27 mouse cellular contexts compared by ENCODE assay signal in the genomic region with DNA sequence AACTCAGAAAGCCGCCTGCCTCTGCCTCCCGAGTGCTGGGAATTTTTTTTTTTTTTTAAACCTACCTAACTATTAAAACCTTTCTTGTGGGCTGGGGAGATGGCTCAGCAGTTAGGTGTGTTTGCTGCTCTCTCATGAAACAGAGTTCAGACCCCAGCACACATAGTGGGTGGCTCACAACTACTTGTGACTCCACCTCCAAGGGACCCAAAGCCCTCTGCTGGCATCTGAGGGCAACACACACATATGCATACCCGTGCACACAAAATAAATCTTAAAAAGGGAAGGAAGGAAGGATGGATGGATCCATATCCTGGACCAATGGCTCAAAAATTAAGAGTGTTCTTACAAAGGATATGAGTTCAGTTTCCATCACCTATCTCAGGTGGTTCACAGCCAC. TPM values are rescaled to one million over a fixed set of nuclear protein-coding genes. Genes with fewer than 3 reads are reported as not detected.
A peak's percentile ranks its signal among the peaks of the same experiment; 100 is the strongest.
DNase-seq lines count a peak whose midpoint lies in the region; ATAC-seq and TF ChIP-seq lines count a peak whose summit lies in the region.
"Had no signal": no experiment of that assay in that cellular context is flagged by ENCODE, and none has a peak within 500 bp of the region (broad histone marks: within the 10 kb centered on the region; RNA-seq: fewer than 3 reads in every experiment).

No protein-coding gene starts in this region.

- H3K4me1 ChIP-seq in liver, embryonic 14.5 days (replicated peaks; ENCODE audit: control insufficient read depth in 2 of 2, insufficient read depth in 2 of 2, low read length in 1 of 2): peaks cover 3 to 11% of the 10 kb centered on the region in 2 experiments
- H3K4me1 ChIP-seq in CH12.LX (ENCODE audit: control insufficient read depth in 1 of 2, insufficient read depth in 2 of 2): peaks cover 9 to 58% of the 10 kb centered on the region in 2 experiments

- no peak overlapping the region for H3K4me2 ChIP-seq in liver, embryonic 14.5 days (ENCODE audit: low read depth)
- peak overlapping the region; percentile 89; the same call in 1 of the 2 replicates for H3K4me2 ChIP-seq in CH12.LX (ENCODE audit: insufficient read depth, low read depth, poor library complexity, severe bottlenecking)
- H3K4me2 ChIP-seq: embryonic facial prominence, embryonic 12.5 days; forebrain, embryonic 13.5 days; midbrain, embryonic 11.5 days; neural tube, embryonic 13.5 days; stomach, embryonic 15.5 days had no signal

- no peaks in the 10 kb centered on the region for H3K9me3 ChIP-seq in liver, embryonic 14.5 days (ENCODE audit: control insufficient read depth, low read length)
- H3K9me3 ChIP-seq in CH12.LX (replicated peaks; ENCODE audit: low read length): no peaks in the 10 kb centered on the region
- H3K9me3 ChIP-seq: embryonic facial prominence, embryonic 12.5 days; forebrain, embryonic 13.5 days; G1E; neural tube, embryonic 13.5 days; stomach, embryonic 15.5 days had no signal

- dilution Hi-C loops in CH12.LX (cut with MboI; ENCODE audit: extremely low pct_ligation_motif_present, extremely low pct_unique_long_range_greater_than_20kb, low sequenced_read_pairs): no loop called here

- in situ Hi-C loops in CH12.LX (cut with MboI; ENCODE audit: low pct_ligation_motif_present, low pct_unique_long_range_greater_than_20kb, low sequenced_read_pairs): no loop called here

- no peak for TF ChIP-seq POLR2A in CH12.LX (IDR thresholded peaks at IDR 0.05; ENCODE audit: low read depth, low read length)

- no peak for TF ChIP-seq EP300 in liver, embryonic 14.5 days (IDR thresholded peaks at IDR 0.05; ENCODE audit: low read depth)
- TF ChIP-seq EP300 in CH12.LX (IDR thresholded peaks at IDR 0.05; ENCODE audit: low read length): no peak

- ATAC-seq in CD4-positive, CD25-positive, alpha-beta regulatory T cell, adult 4 months: no peak
- no peak for ATAC-seq in liver, embryonic 14.5 days (ENCODE audit: insufficient read depth)
- ATAC-seq: forebrain, embryonic 13.5 days; hindbrain, embryonic 16.5 days had no signal

- H3K27ac ChIP-seq in liver, embryonic 14.5 days: no peak overlapping the region
- H3K27ac ChIP-seq in CH12.LX (ENCODE audit: insufficient read depth, low read depth): no peak overlapping the region
- H3K27ac ChIP-seq: embryonic facial prominence, embryonic 12.5 days; forebrain, embryonic 13.5 days; macrophage; neural tube, embryonic 13.5 days; stomach, embryonic 15.5 days had no signal

- no peaks in the 10 kb centered on the region for H3K36me3 ChIP-seq in liver, embryonic 14.5 days (replicated peaks; ENCODE audit: control insufficient read depth, insufficient read depth, low read depth)
- peaks cover 13 to 49% of the 10 kb centered on the region in 2 experiments for H3K36me3 ChIP-seq in CH12.LX (replicated peaks in 1 of 2; ENCODE audit: control insufficient read depth in 1 of 2, insufficient read depth in 1 of 2, low read length in 1 of 2)
- H3K36me3 ChIP-seq: stomach, embryonic 15.5 days had no signal

- H3K27me3 ChIP-seq in liver, embryonic 14.5 days (ENCODE audit: control insufficient read depth, insufficient read depth, low read length): no peaks in the 10 kb centered on the region
- no peaks in the 10 kb centered on the region for H3K27me3 ChIP-seq in CH12.LX (replicated peaks)
- H3K27me3 ChIP-seq: embryonic facial prominence, embryonic 12.5 days; forebrain, embryonic 13.5 days; neural tube, embryonic 13.5 days; stomach, embryonic 15.5 days had no signal

- DNase-seq in CD4-positive, CD25-positive, alpha-beta regulatory T cell, adult 2 months (ENCODE audit: low read depth, low spot score): peak; percentile 31
- no peak for DNase-seq in liver, embryonic 14.5 days (ENCODE audit: low read depth in 3 of 3, low spot score in 3 of 3)
- DNase-seq in liver (no peak), CH12.LX (ENCODE audit: extremely low read depth) (peak; percentile 51)
- DNase-seq in induced T-regulatory cell, adult 2 months (ENCODE audit: low read depth): peak; percentile 32
- no peak for DNase-seq in spleen, postnatal 14 days (ENCODE audit: low spot score in 2 of 2)
- DNase-seq in cerebellum, adult 9-11 months: no peak
- DNase-seq: adrenal gland, adult 2 months; cerebellum, adult 9-10 months; gastrocnemius, postnatal 14 days; heart, adult 18-20 months; heart, postnatal 4 days; kidney, adult 8-10 months; kidney, postnatal 25 days; spleen, adult 18-20 months; thymus, adult 18-20 months had no signal

- TF ChIP-seq RAD21 in CH12.LX (IDR thresholded peaks at IDR 0.05; ENCODE audit: low read depth, low read length): no peak

- TF ChIP-seq CTCF in liver, embryonic 14.5 days (IDR thresholded peaks at IDR 0.05; ENCODE audit: low read depth): peak; percentile 25; the same call in 1 of the 2 replicates
- peak; percentile 12 to 60; a peak in 2 of 4 replicates for TF ChIP-seq CTCF in CH12.LX (conservative IDR thresholded peaks at IDR 0.05 in 1 of 2, IDR thresholded peaks at IDR 0.05 in 1 of 2; ENCODE audit: low read depth in 2 of 2, low read length in 2 of 2)

- H3K9ac ChIP-seq in liver, embryonic 14.5 days (replicated peaks): no peak overlapping the region
- H3K9ac ChIP-seq in CH12.LX (ENCODE audit: insufficient read depth, low read depth): 0 out of 2 replicates have a peak overlapping the region, but pooled peaks have one; percentile 20
- H3K9ac ChIP-seq: embryonic facial prominence, embryonic 12.5 days; forebrain, embryonic 13.5 days; neural tube, embryonic 13.5 days; stomach, embryonic 15.5 days had no signal

- H3K4me3 ChIP-seq in liver, embryonic 14.5 days (ENCODE audit: insufficient read depth in 1 of 2, low read depth in 2 of 2, low read length in 2 of 2): no peak overlapping the region
- no peak overlapping the region for H3K4me3 ChIP-seq in CH12.LX (replicated peaks in 1 of 3; ENCODE audit: low read depth in 2 of 3, low read length in 2 of 3, poor library complexity in 1 of 3)
- H3K4me3 ChIP-seq: embryonic facial prominence, embryonic 12.5 days; erythroblast, embryonic 14.5 days; forebrain, embryonic 13.5 days; neural tube, embryonic 13.5 days; stomach, embryonic 15.5 days had no signal

- 66% methylated on average over 3 of the region's 3 CpGs for WGBS in liver, embryonic 14.5 days (ENCODE audit: insufficient replicate concordance)

- peaks cover 36% of the 10 kb centered on the region for H3K79me2 ChIP-seq in CH12.LX (replicated peaks; ENCODE audit: control insufficient read depth, extremely low read depth, insufficient read depth, poor library complexity, severe bottlenecking)

TF ChIP-seq in CH12.LX, 34 proteins besides CTCF, POLR2A, EP300 and RAD21:
- peak; percentile 54; the same call in 1 of the 2 replicates for TF ChIP-seq ZNF384 (IDR thresholded peaks at IDR 0.05; ENCODE audit: low read depth, low read length)
- TF ChIP-seq SMC3 (IDR thresholded peaks at IDR 0.05; ENCODE audit: low read depth, low read length): 0 out of 2 replicates have a peak, but pooled peaks have one; percentile 9
- TF ChIP-seq TCF12 (IDR thresholded peaks at IDR 0.05; ENCODE audit: low read depth, low read length): no peak
- TF ChIP-seq ZKSCAN1 (IDR thresholded peaks at IDR 0.05; ENCODE audit: borderline replicate concordance, low read depth, low read length): peak; percentile 50

RNA-seq across cellular contexts. Expression of gene Adprm, which starts 3.1 kb away (rescaled TPM):
- polyA plus RNA-seq in CD4-positive, CD25-positive, alpha-beta regulatory T cell, adult 4 months (2017; shearing (Covaris generic)): 10 to 100 TPM; 58.5 to 63.8 TPM
- 5.9 and 7.9 TPM in 2 replicates for polyA plus RNA-seq in liver, embryonic 14.5 days (2012; rRNA removed)
- 9.6 and 9.7 TPM in 2 replicates for polyA plus RNA-seq in liver, embryonic 14.5 days (2014; fragmentation: Nextera tagmentation; extraction: Ambion mirVana)
- total RNA-seq in CH12.LX (2012; rRNA removed) (31.2 and 36.4 TPM in 2 replicates), CH12.LX (2014; rRNA removed) (51.0 and 53.8 TPM in 2 replicates)
- 43.4 and 56.7 TPM in 2 replicates for polyA plus RNA-seq in CH12.LX (2012; ENCODE audit: insufficient read length, low read depth)

RNA-seq across cellular contexts. Expression of gene Sco1, which starts 3.2 kb away (rescaled TPM):
- 1 to 10 TPM; 6.6 to 9.4 TPM for polyA plus RNA-seq in CD4-positive, CD25-positive, alpha-beta regulatory T cell, adult 4 months (2017; shearing (Covaris generic))
- 2.2 and 2.9 TPM in 2 replicates for polyA plus RNA-seq in liver, embryonic 14.5 days (2012; rRNA removed)
- 4.8 and 4.9 TPM in 2 replicates for polyA plus RNA-seq in liver, embryonic 14.5 days (2014; fragmentation: Nextera tagmentation; extraction: Ambion mirVana)
- 20.4 and 23.0 TPM in 2 replicates for total RNA-seq in CH12.LX (2012; rRNA removed)
- 32.7 and 35.9 TPM in 2 replicates for total RNA-seq in CH12.LX (2014; rRNA removed)
- polyA plus RNA-seq in CH12.LX (2012; ENCODE audit: insufficient read length, low read depth): 15.4 and 18.7 TPM in 2 replicates

RNA-seq across cellular contexts. Expression of gene Tmem220, which starts 24.3 kb away (rescaled TPM):
- 1 to 10 TPM; 1.6 to 1.9 TPM for polyA plus RNA-seq in CD4-positive, CD25-positive, alpha-beta regulatory T cell, adult 4 months (2017; shearing (Covaris generic))
- polyA plus RNA-seq in liver, embryonic 14.5 days (2012; rRNA removed): 1.2 and 1.6 TPM in 2 replicates
- polyA plus RNA-seq in liver, embryonic 14.5 days (2014; fragmentation: Nextera tagmentation; extraction: Ambion mirVana): 0.88 and 1.5 TPM in 2 replicates
- total RNA-seq in CH12.LX (2012; rRNA removed) (0.08 and 0.30 TPM in 2 replicates), CH12.LX (2014; rRNA removed) (0.34 and 0.36 TPM in 2 replicates)
- 1.5 and 1.6 TPM in 2 replicates for polyA plus RNA-seq in CH12.LX (2012; ENCODE audit: insufficient read length, low read depth)
- total RNA-seq: monocyte, adult 5-6 weeks had no signal
- polyA plus RNA-seq: erythroblast, embryonic 14.5 days had no signal

RNA-seq across cellular contexts. Expression of gene Myh3, which starts 28.8 kb away (rescaled TPM):
- under 1 TPM; 0.12 to 0.23 TPM for polyA plus RNA-seq in CD4-positive, CD25-positive, alpha-beta regulatory T cell, adult 4 months (2017; shearing (Covaris generic))
- 0.03 and 0.06 TPM in 2 replicates for polyA plus RNA-seq in liver, embryonic 14.5 days (2012; rRNA removed)
- polyA plus RNA-seq in liver, embryonic 14.5 days (2014; fragmentation: Nextera tagmentation; extraction: Ambion mirVana): 0.06 TPM in 1 of 2 replicates, not detected in the other
- total RNA-seq in CH12.LX (2012; rRNA removed) (0.55 and 0.64 TPM in 2 replicates), CH12.LX (2014; rRNA removed) (0.08 and 0.12 TPM in 2 replicates)
- polyA plus RNA-seq in CH12.LX (2012; ENCODE audit: insufficient read length, low read depth): 0.26 and 0.29 TPM in 2 replicates
- total RNA-seq: G1E; monocyte, adult 5-6 weeks had no signal
- polyA plus RNA-seq: adrenal gland, adult 2 months; erythroblast, embryonic 14.5 days; G1E had no signal

Comparison
In these comparisons a context has a peak if more than half of its experiments do, and no peak if none do; other contexts are left out.
1. DNase-seq: peak in CD4-positive, CD25-positive, alpha-beta regulatory T cell, adult 2 months (single experiment), CH12.LX (single experiment) and induced T-regulatory cell, adult 2 months (single experiment); none in liver, embryonic 14.5 days (0 of 3), liver (single experiment), spleen, postnatal 14 days (0 of 2) and cerebellum, adult 9-11 months (single experiment).